Mouse (Mus musculus): ENCODE results near the gene Btf3.

Btf3 gene

DNA sequence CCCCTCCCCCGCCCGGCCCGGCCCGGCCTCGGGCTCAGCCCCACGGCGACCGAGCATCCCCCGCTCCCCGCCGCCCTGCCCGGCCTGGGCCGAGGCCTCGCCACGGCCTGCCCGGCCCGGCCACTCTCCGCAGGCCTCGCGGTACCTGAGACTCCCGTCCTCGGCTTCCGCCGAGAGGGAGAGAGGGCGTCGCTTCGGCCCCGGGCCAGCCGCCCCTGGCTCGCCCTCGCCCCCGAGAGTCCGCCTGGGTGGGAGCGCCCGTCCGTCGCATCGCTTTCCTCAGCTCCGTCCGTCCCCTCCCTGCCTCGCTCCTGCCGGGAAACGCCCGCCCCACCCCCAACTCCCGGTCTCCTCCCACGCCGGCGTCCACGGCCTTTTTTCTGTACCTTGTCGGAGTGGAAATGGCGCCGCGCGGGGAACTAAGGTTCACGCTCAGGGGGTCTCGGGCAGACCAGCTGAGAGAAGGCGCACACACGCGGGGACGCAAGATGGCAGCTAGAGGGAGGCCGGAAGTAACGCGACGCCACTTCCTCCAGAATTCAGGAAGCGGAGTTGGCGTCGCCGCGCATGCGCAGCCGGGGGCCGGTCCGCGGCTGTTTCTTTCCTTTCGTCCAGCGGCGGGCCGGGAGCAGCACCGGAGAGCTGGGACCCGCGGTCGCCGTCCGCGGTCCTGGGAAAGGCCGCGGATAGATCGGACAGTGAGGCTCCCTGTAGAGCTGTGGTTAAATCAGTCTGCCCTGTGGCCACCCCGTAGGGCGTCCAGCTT is at the start of gene Btf3:
TSS of gene Btf3 (minus strand) at position 527 of the 766 bp plus-strand sequence.
- peak; percentile 98 for DNase-seq

DNA sequence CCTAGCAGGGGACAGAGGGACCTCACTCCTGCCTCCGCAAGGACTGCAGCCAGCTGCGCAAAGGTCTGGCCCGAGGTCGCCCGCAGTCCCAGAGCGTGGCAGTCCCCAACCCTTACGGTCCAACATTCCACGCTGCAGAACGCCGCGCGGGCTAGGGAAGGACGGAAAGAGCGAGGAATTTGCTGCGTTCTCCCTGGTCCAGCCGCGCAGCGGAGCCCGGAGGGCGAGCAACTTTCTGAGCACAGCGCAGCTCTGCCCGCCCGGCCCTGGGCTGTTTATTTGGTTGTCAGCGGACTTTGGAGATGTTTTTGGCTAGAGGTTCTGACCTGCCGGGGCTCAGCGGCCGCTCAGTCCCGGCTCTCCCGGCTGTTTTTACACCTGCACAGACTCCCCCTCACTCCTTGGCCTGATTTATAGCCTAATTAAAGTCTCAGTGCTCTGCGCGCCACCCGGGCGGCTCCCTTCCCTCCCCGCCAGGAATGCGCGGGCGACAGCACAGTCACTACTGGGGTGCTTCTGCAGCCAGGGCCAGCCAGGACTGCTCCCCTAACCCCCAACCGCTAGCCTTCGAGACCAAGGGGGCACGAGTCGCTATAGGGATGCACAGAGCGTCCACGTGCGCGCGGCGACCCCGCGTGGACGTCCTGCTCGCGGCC is 49.1 kb upstream of the Btf3 start:
- peak; percentile 61 for DNase-seq

DNA sequence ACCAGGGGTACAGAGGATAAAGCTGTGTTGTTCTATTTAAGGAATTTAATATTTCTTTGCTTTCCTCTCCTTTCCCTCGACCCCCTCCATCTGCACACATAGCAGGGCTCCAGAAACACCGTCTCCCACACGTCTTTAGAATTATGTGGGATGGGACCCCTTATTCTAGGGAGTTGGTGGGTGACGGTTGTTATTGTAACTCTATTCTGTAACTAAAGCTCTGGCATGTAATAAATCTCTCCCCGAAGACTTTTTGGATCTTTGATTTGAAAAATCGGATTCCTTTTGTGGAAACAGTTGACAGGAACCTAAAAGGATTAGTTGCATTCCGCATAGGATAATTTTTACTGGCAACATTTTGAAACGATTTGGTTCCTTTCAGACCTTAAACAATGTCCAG is 48.3 kb upstream of the Btf3 start:
- no peak for DNase-seq

DNA sequence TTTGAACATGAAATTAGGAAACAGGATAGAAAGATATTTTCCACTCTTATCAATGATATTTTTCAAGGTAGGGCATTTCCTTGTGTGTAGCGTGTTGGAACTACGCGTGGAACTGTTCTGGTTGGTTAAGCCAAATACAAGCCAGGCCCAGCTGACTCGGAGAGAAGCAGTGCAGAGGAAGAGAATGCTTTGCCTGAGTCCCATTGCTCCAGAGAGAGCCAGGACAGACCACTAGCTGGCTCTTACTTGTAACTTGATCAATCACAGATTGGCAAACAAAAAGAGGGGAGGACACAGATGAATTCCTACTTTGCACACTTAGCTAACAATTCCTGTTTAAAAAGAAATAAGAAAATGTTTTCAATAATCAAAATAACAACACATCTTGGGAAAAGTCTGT is 46.2 kb upstream of the Btf3 start:
- no peak for DNase-seq

DNA sequence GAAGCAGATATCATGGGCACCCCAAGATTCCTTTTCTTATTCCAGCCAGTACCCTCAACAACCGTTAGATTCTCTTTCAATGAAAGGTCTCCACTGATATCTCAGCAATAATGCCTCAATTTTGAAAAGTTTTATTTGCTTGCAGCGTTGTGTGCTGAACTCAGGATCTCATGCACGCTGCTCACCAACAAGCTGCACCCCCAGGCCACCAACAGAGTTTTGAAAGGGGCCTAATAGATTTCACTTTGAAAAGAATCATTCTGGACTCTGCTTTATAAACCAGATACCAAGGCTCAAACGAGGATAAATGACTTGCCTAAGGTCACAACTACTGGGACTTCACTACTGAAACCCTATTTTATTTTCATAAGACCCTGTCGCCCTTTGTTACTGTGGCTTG is 44.4 kb upstream of the Btf3 start:
- no peak for DNase-seq

DNA sequence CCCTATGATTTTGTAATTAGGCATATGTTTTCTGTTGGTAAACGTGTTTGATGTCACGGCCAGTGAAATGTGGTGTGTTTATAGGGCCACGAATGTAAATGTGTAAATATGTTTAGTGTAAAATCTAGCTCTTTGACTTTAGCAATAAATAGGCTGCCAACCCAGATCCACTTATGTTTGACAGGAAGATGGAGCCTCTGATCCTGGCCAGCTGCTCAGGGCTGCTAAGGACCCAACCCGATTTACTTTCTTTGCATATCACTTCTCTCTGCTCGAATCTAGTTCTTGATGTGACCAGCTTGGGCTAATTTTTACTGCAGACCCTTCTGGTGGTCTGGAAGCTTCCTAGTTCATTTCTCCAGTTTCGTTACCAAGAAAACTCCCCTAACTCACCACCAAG is 43.6 kb upstream of the Btf3 start:
- no peak for DNase-seq

DNA sequence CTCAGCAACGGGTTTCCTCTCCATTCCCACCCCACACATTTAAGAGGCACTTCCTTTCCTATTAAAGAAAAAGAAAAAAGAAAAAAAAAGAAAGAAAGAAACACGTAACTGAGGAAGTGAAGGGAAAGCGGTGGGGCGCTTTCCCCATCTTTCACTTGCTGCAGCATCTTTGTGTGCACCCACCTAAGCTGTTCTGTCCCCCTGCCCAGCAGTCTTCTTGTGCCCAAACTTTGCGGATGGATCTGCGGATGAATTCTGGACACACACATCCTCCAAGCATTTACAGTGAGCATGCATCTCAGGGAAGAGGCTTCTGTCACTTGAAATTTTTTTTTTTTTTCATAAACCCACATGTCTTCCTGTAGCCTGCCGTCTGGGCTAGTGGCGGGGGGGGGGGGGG is 42.5 kb upstream of the Btf3 start:
- DNase-seq: peak; percentile 62

DNA sequence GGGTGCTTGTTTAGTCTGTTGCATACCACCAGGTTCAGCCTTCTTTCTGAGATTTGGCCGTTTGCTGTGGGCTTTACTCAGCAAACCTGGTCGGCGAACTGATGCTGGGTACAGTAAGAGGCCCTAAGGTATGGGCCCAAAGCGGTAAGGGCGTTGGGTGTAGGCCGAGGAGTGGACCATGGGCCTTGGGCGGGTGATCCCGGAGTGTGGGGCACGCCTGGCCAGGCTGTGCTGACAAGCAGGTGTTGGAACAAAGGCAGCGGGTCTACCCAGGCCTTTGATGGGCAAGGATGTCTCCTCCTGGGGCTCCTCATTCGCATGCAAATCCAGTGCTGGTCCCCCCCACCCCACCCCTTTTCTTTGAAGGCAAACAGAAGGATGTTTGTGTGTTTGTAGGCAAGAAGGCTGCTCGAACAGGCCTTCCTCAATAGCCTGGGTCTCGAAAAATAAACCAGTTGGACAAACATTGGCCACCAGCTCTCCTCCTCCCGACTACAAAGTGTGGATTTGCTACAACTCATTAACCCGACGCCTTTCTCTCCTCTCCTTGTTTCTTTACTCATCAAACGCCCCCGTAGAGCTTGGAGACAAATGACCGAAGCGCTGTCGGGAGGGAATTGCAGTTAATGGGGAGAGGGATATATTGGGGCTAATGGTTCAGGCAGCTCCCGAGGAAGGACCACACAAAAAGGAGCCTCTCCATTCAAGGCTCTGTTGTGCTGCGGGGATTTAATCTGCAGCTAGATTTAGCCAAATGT is 41.8 kb upstream of the Btf3 start:
- DNase-seq: peak; percentile 77

DNA sequence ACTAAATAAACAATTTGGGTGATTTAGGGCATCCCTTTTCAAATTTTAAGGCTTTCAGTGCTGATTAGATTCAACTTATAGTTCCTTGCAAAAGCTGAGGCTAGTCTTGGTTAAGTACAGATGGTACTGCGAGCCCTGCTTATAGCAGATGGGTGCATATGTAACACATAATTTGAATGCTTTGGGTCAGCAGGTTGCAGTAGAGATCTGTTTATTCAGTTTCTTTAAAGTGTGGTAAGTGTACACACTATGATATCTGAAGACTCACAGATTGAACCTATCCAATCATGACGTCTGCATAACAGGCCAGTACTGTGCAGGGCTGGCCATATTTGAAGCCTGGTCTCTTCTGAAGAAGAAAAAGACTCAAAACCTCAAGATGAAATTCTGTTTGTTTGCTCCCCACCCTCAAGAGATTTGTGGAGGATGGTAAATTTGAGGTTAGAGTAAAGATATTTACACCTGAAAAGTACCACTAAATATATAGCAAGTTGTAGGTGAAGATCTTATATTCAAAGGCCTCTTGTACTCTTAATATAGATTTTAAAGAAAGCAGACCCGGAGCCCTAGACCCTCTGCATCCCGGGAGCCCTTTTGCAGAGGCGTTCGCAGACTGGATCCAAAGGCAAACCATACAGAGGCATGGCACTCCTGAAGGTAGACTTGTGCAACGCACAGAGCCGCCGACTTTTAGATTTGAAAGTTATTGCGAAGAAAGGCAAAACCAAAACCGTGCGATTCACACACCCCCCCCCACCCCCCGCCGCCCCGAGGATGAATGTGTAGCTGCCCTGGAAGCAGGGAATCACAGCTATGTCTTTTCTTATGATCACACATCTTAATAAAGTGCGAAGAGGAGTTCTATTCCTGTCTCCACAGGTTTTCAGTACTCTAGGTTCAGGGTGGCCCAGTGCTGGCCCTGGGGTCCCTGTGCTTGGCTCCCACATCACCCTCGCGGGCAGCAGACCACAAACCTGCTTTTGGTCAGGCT is 40.9 kb upstream of the Btf3 start:
- DNase-seq: no peak

DNA sequence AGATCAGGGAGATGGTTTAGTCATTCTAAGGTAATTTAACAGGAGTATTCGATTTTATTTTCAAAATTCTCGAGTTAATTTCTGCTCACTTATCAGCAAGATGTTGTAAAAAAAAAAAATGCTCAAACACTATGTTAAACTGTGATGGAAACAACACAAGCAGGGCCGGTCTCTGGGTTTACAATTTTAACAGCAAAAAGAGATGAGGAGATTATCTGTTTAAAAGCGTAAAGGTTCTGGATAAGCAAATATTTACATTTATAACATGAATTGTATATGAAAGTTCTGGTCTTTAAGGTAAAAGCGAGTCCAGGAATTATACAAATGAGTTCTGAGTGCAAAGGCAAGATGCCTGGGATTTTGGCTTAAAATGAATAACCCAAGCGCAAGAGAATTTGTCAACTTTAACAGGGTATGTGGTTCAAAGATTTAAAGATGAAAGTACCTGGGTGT is 40.2 kb upstream of the Btf3 start:
- DNase-seq: no peak

DNA sequence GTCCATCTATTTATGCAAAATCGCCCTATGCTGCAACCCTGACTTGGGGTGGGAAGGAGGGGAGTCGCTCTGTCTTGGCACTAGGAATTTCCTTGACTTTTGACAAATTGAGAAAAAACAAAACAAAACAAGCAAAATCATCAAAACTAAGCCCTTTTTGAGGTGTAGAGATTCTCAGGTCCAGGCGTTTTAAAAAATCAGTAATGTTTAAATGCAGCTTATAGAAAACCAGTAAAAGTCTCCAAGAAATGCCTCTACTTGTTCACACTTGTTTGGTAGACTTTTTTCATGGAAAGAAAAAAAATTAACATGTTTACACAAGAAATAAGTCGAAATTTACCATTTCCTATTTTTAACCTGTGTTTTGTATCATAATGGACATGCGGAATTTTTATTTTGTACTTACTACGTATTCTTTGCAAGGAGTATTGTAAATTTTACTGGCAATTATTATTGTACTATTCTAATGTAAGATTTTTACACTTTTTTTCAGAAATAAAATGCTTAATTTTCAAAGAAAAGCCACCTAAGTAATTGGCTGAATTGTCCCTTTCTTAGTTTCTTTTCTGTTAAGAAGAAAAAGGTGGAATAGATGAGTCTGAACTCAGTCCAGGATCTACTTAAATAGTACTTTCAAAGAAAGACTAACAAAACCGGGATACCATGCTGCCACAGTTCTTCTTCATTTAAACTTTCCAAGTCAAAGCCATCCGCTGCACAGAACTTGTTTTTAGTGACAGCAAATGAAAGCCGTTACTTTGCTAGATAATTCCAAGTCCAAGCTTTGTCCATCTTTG is 39.6 kb upstream of the Btf3 start:
- DNase-seq: peak; percentile 36

DNA sequence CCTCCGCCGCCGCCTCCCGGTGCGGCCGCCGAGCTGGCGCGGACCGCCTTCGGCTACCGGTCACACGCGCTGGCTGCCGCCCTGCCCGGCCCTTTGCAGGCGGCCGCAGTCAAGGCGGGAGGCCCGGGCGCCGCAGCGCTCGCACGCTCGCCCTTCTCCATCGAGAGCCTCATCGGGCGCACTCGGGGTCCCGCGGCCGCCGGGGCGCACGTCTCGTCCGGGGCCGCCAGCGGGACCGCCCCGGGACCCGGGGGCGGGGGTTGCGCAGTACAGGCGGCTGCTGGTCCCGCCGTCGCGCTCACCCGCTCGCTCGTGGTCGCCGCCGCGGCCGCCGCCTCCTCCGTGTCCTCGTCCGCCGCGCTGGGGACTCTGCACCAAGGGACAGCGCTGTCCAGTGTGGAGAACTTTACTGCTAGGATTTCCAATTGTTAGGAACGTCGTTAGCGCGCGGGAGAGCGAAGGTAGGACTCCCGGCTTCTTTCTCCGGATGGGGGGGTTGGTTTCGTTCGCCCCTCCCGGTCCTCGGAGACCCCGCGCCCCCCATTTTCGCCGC is 38.8 kb upstream of the Btf3 start:
- peak; percentile 56 for DNase-seq

DNA sequence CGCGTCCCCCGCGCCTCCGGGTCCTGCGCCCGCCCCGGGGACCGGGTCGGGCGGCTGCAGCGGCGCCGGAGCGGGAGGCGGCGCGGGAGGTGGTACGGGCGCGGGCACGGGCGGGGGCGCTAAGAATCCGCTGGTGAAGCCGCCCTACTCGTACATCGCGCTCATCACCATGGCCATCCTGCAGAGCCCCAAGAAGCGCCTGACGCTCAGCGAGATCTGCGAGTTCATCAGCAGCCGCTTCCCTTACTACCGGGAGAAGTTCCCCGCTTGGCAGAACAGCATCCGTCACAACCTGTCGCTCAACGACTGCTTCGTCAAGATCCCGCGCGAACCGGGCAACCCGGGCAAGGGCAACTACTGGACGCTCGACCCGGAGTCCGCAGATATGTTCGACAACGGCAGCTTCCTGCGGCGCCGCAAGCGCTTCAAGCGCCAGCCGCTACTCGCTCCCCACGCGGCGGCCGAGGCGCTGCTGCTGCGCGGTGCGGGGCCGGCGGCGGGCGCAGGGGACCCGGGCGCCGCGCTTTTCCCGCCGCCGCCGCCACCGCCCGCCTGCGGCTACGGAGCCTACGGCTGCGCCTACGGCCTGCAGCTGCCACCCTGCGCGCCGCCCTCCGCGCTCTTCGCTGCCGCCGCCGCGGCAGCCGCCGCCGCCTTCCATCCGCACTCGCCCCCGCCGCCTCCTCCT is 38.2 kb upstream of the Btf3 start:
- DNase-seq: peak; percentile 70

DNA sequence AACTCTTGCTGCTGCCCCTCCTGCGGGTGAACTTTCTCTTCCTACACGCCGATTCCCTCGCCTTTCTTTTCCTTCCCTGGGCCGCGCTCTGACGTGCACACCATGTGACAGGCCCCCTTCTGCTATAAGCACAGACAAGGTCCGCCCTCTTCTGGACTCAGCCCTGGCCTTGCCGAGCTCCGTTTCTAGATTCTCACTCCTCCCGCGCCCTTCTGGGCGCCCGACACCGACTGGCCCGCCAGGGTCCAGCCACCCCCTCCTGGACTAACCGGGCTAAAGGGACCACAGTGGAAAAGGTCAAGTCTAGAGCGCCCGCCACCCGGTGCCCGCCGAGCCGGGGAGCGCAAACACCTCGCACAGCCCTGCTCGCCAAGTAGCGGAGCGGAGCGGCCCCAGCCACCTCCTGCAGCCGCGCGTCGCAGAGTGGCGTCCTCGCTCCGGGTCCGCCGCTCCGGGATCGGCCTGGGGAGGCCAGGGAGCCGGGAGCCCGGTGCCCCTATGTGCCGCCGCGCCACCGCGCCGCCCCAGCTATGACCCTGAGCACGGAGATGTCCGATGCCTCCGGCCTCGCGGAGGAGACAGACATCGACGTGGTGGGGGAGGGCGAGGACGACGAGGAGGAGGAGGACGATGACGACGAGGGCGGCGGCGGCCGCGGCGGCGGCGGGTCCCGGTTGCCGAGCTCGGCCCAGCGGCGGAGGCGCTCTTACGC is 37.4 kb upstream of the Btf3 start, which contains the start of gene Foxd1:
TSS of gene Foxd1 (plus strand) at position 153 of the 712 bp plus-strand sequence.
- DNase-seq: peak; percentile 91

DNA sequence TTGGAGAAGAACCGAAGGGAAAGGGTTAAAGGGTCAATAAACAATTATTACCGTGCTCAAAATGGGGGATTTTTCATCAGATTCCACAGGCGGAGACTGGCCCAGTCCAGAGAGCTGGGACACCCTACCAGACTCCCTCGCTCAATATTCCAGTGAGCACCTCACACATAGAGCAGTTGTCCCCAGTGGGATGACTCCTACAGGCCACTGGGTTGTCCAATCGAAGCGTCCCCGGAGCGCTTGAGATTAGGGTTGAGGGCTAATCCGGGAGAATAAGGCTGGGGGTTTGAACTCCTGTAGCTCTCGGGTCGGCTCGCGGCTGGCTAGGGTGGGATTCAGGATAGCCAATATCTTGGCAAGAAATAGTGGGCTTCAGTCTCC is 36.9 kb upstream of the Btf3 start:
- no peak for DNase-seq

DNA sequence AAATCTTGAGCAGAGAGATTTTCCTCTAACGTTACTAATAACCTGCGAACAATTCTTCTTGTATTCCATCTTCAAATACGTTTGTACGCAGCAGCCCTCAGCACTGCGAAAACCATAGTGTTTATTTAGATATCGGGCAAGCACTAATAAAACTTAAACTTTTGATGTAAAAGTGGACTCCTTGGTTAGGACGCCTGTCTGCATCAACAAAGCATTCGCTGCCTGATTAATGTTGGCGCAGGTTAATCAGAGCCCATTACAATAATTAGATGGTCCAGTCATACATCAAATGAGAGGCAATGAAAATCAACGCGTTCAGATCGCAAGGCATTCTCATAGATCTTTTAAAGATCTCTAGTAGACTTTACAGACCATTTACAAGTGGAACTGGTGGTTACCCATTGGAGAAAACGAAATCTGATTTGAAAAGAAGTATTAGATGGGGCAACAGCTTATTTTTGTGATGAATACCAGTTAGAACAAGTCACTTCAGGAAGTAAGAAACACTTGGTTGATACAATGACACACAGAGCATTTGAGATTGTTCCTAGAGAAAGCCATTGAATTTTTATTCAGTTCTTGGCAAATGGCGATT is 35.7 kb upstream of the Btf3 start:
- no peak for DNase-seq

DNA sequence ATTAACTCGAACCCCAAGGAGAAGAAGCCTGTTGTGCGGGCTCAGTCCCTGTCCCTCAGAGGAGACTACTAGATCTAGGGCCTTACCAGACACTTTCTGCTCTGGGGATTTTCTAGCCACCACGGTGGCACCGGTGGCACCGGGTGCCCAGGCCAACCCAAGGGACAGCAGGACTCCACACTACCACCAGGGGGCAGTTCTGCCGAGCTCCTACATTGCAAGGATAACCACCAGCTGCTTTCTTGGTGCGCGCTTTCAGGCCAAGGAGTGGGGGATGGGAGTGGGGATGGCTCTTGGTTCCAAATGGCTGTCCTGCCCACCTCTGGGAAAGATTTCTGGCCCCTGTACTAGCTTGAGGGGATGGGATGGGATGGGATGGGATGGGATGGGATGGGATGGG is 34.7 kb upstream of the Btf3 start:
- DNase-seq: peak; percentile 83

DNA sequence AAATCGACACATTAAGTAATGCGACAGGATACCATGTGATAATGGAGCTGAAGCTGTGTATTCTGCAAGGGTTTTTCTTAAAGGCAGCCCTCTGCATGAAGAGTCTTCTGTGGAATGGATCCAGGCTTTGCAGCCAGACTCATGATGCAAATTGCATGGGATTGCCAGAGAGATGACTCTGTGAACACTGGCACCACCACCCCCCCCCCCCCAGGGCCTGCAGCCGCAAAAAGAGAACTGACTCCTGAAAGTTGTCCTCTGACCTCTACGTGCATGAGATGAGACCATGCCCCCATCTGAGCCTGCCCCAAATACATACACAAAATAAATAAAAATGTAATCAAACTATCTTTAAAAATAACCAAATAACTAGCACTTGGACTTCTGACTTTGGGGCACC is 32.7 kb upstream of the Btf3 start:
- DNase-seq: no peak

DNA sequence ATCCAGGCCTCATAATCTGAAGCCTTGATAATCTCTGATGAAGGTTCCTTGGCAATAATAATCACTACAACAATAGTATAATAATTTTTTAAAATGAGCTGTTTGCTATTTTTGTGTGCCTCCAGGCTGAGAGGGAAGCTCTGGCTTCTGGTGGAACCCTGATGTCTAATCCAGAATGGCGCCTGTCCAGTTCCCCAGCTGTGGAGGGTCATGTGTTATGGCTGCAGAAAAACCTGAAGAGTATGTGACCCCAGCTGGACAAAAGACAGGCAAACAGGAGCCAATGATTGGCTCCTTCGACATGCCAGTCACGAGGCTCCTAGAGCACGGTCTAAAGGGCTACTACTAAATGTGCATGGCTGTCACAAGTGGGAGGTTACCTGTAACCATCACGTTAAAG is 23.7 kb upstream of the Btf3 start:
- DNase-seq: no peak

DNA sequence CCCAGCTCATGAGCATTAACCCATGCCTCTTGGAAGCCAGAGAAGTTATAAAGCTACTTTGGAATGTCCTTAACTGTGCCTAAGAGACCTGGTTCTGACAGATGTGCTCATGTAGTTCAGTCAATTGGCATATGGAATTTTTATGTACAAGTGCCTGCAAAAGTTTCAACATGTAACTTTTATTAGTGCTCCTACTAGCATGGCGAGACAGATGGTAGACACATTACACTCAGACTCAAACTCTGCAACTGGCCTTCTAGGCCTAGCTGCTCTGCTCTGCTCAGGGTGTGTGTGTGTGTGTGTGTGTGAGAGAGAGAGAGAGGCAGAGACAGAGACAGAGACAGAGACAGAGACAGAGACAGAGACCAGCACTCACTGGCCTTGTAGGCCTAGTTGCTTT is 19.4 kb upstream of the Btf3 start:
- no peak for DNase-seq
